In genomic region chr17:30804955-30805354, GRCm38 (mm10) we compare ENCODE assay signal across 14 mouse cellular contexts.
DNase-seq lines count a peak whose midpoint lies in the region; ATAC-seq lines count a peak whose summit lies in the region.
"Had no signal": no experiment of that assay in that cellular context is flagged by ENCODE, and none has a peak within 500 bp of the region (broad histone marks: within the 10 kb centered on the region; RNA-seq: fewer than 3 reads in every experiment).

No protein-coding gene starts in this region.

- H3K4me3 ChIP-seq in forebrain, embryonic 15.5 days: no peak overlapping the region
- H3K4me3 ChIP-seq in hindbrain, embryonic 14.5 days (replicated peaks; ENCODE audit: low read length): no peak overlapping the region
- no peak overlapping the region for H3K4me3 ChIP-seq in midbrain, embryonic 15.5 days
- H3K4me3 ChIP-seq in embryonic facial prominence, embryonic 10.5 days: no peak overlapping the region

- H3K4me1 ChIP-seq in forebrain, embryonic 15.5 days: peaks cover 29% of the 10 kb centered on the region
- peaks cover 31% of the 10 kb centered on the region for H3K4me1 ChIP-seq in hindbrain, embryonic 14.5 days (replicated peaks; ENCODE audit: control insufficient read depth, insufficient read depth, low read length)
- peaks cover 35% of the 10 kb centered on the region for H3K4me1 ChIP-seq in midbrain, embryonic 15.5 days
- peaks cover 10% of the 10 kb centered on the region for H3K4me1 ChIP-seq in embryonic facial prominence, embryonic 10.5 days

- peak overlapping the region; percentile 66 for H3K27ac ChIP-seq in forebrain, embryonic 15.5 days (replicated peaks)
- peak overlapping the region; percentile 77 for H3K27ac ChIP-seq in hindbrain, embryonic 14.5 days
- peak overlapping the region; percentile 72 for H3K27ac ChIP-seq in midbrain, embryonic 15.5 days
- no peak overlapping the region for H3K27ac ChIP-seq in embryonic facial prominence, embryonic 10.5 days (replicated peaks)
- H3K27ac ChIP-seq: liver, embryonic 14.5 days had no signal

- H3K9me3 ChIP-seq in forebrain, embryonic 15.5 days: no peaks in the 10 kb centered on the region
- no peaks in the 10 kb centered on the region for H3K9me3 ChIP-seq in hindbrain, embryonic 14.5 days (ENCODE audit: control insufficient read depth, low read length)
- H3K9me3 ChIP-seq in midbrain, embryonic 15.5 days: no peaks in the 10 kb centered on the region
- 0 out of 2 replicates have a peak, but pooled peaks cover 3% of the 10 kb centered on the region for H3K9me3 ChIP-seq in embryonic facial prominence, embryonic 10.5 days

- 0 out of 2 replicates have a peak overlapping the region, but pooled peaks have one; percentile 4 for H3K9ac ChIP-seq in forebrain, embryonic 15.5 days (replicated peaks)
- H3K9ac ChIP-seq in hindbrain, embryonic 14.5 days: peak overlapping the region; percentile 16
- 0 out of 2 replicates have a peak overlapping the region, but pooled peaks have one; percentile 9 for H3K9ac ChIP-seq in midbrain, embryonic 15.5 days
- H3K9ac ChIP-seq: liver, embryonic 14.5 days had no signal

- ATAC-seq in forebrain, embryonic 15.5 days (replicated peaks): 0 out of 2 replicates have a peak, but pooled peaks have one; percentile 43
- ATAC-seq in hindbrain, embryonic 14.5 days (ENCODE audit: low FRiP score): 0 out of 2 replicates have a peak, but pooled peaks have one; percentile 31
- no peak for ATAC-seq in midbrain, embryonic 15.5 days (replicated peaks)
- ATAC-seq in erythroblast, adult 5-6 weeks (replicated peaks; ENCODE audit: low FRiP score, poor library complexity, severe bottlenecking): no peak

- H3K27me3 ChIP-seq in forebrain, embryonic 15.5 days: no peaks in the 10 kb centered on the region
- no peaks in the 10 kb centered on the region for H3K27me3 ChIP-seq in hindbrain, embryonic 14.5 days (ENCODE audit: control insufficient read depth, insufficient read depth, low read length)
- H3K27me3 ChIP-seq in midbrain, embryonic 15.5 days (replicated peaks): no peaks in the 10 kb centered on the region
- H3K27me3 ChIP-seq in embryonic facial prominence, embryonic 10.5 days (replicated peaks; ENCODE audit: low read depth, poor library complexity, severe bottlenecking): no peaks in the 10 kb centered on the region

- WGBS in forebrain, embryonic 15.5 days: 11% methylated on average over 8 of the region's 8 CpGs
- 18% methylated on average over 8 of the region's 8 CpGs for WGBS in hindbrain, embryonic 14.5 days
- 18% methylated on average over 8 of the region's 8 CpGs for WGBS in midbrain, embryonic 15.5 days
- 72% methylated on average over 8 of the region's 8 CpGs for WGBS in embryonic facial prominence, embryonic 10.5 days

- peak; percentile 69 for DNase-seq in layer of hippocampus, postnatal 10 days (ENCODE audit: low spot score in 2 of 2)
- DNase-seq in layer of hippocampus, adult 9-10 months (ENCODE audit: low spot score): no peak
- no peak for DNase-seq in hindbrain, embryonic 14.5 days (ENCODE audit: low spot score)
- no peak for DNase-seq in retina, postnatal 1 day
- DNase-seq in embryonic facial prominence, embryonic 10.5 days (ENCODE audit: low spot score): no peak
- DNase-seq: cerebellum, adult 11-12 months; embryo, embryonic 11 days; heart, adult 11 months; lung, postnatal 10 days; thymus, postnatal 14 days had no signal

- H3K36me3 ChIP-seq in forebrain, embryonic 15.5 days: no peaks in the 10 kb centered on the region
- H3K36me3 ChIP-seq in hindbrain, embryonic 14.5 days (replicated peaks; ENCODE audit: control insufficient read depth, insufficient read depth): no peaks in the 10 kb centered on the region
- no peaks in the 10 kb centered on the region for H3K36me3 ChIP-seq in midbrain, embryonic 15.5 days (replicated peaks)
- no peaks in the 10 kb centered on the region for H3K36me3 ChIP-seq in embryonic facial prominence, embryonic 10.5 days (replicated peaks)

- H3K4me2 ChIP-seq in forebrain, embryonic 15.5 days (replicated peaks): no peak overlapping the region
- H3K4me2 ChIP-seq in hindbrain, embryonic 14.5 days (replicated peaks): peak overlapping the region; percentile 12
- no peak overlapping the region for H3K4me2 ChIP-seq in midbrain, embryonic 15.5 days

Comparison
In these comparisons a context has a peak if more than half of its experiments do, and no peak if none do; other contexts are left out.
1. DNase-seq: peak in layer of hippocampus, postnatal 10 days (2 of 2); none in layer of hippocampus, adult 9-10 months (single experiment), hindbrain, embryonic 14.5 days (single experiment), retina, postnatal 1 day (single experiment) and embryonic facial prominence, embryonic 10.5 days (single experiment).
2. ATAC-seq: peak in forebrain, embryonic 15.5 days (single experiment) and hindbrain, embryonic 14.5 days (single experiment); none in midbrain, embryonic 15.5 days (single experiment) and erythroblast, adult 5-6 weeks (single experiment).
3. Peak in every context shown above with its lines, with median percentiles within 50 percentile points of each other: H3K9ac ChIP-seq.